Mouse (Mus musculus) urinary bladder, postnatal 4 days (tissue): ENCODE data around the gene Cep170.

ENCODE experiments used
- DNase-seq, 2 experiments: peaks; one replicate each; pipeline ENCODE4 v3.0.0; 2021 to 2022; ENCODE audit warnings: low spot score in 2 of 2

Cep170 gene

GRCm38 (mm10) chr1:176825084-176825483, 11.2 kb upstream of the Cep170 start:
- no peak for DNase-seq

- DNase-seq, result no peak
Measured at GRCm38 (mm10) chr1:176824611-176825010, 10.7 kb upstream of the Cep170 start.

- no peak for DNase-seq
Measured at GRCm38 (mm10) chr1:176823889-176824288, 10.0 kb upstream of the Cep170 start.

- DNase-seq, result no peak
Measured at GRCm38 (mm10) chr1:176822949-176823348, 9.1 kb upstream of the Cep170 start.

- no peak for DNase-seq
Measured at GRCm38 (mm10) chr1:176821929-176822328, 8.1 kb upstream of the Cep170 start.

DNA sequence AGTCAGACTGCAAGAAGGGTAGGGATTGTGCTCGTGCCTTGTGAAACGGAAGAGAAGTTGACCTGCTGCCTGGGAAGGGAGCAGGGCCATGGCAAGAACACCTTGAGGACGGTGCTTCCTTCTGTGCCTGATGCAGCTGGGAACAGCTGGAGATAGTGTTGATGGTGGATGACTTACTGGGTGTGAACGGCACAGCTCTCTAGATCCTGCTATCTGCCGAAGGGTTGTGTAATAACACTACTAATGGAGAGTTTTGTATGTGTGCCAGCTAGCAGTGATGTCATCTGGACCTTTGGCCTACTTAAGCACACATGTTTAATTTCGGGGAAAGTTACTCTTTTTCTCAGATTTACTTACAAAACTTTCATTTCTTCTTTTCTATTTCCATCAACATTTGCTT, 4.9 kb upstream of the Cep170 start:
- DNase-seq, result no peak

GRCm38 (mm10) chr1:176818147-176818546, 4.3 kb upstream of the Cep170 start:
- no peak for DNase-seq

DNA sequence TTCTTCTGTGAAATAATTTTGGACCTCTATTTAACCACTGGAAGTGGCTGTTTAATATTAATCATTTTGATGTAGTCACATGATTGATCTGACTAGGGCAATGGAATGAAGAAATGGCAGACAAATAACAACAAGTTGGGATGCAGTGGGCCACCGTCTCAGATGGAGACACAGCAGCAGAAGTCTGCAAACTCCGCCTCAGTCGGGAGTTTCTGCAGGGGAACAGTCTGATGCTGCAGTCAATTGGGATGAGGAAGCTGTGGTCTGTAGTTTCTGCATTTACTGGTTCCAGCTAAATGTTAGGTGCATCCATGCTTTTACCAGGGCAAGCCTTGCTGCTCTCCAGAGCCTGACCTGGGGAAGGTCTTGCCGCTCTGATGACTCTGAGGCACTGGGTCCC, 2.9 kb upstream of the Cep170 start:
- DNase-seq, result no peak

GRCm38 (mm10) chr1:176814591-176815062, 760 bp upstream of the Cep170 start, which contains the start of gene Sdccag8:
Gene Sdccag8 (plus strand): TSS chr1:176814660.
- peak; percentile 91 to 92 for DNase-seq

GRCm38 (mm10) chr1:176813292-176814035, 403 bp downstream of the Cep170 start:
- DNase-seq, result peak; percentile 52 to 66

DNA sequence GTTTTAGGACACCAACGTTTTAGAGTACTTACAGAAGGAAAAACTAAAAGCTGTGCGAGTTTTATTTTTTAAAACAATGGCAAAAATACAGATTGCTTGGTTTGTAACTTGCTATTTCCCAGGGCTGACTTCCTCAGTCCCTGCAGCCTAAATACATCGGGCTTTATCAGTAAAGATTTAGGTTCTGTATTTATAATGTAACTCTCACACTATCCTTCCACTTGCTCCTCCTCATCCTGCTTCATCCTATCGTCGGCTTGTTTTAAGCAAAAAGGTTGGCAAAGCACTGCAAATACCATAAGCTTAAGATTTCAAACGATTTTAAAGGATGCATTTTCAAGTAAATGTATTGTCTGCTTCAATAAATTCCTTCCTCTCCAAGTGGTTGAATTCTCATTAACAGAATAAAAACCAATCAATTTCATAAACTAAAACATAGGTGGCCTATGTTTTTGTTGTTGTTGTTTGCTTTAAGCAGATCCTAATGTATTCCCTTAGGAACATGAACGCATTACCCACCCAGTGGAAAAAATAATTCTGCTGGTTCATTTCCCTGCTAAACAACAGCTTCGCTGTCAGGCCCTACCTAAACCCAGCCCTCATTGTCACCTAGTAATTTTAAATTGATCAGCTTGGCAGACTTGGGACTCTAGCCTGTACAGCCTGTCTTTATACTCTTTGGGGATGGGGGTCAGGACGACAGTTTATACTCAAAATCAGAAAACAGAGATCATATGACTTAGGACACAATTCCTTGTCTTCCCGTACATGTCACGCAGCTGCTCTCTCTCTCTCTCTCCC, 1.2 kb downstream of the Cep170 start:
- DNase-seq, result no peak

GRCm38 (mm10) chr1:176811892-176812291, 2.0 kb downstream of the Cep170 start:
- no peak for DNase-seq

DNA sequence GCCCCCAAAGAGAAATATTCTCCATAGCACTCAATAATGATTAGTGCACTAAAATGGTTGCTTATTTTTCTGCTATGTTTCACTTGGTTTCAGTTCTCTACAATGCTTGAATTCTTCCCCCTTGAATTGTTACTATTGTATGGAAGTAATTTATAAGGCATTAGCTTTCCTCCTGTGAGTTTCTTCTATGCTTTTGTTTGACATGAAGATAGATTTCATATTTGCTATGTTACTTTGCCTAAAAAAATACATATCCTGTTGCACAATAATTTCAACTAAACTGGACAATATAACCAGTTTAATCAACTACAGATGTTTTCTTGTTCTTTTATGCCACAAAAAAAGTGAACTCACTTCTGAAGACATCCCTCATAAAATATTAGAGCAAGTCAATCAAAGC, 3.7 kb downstream of the Cep170 start:
- no peak for DNase-seq

DNA sequence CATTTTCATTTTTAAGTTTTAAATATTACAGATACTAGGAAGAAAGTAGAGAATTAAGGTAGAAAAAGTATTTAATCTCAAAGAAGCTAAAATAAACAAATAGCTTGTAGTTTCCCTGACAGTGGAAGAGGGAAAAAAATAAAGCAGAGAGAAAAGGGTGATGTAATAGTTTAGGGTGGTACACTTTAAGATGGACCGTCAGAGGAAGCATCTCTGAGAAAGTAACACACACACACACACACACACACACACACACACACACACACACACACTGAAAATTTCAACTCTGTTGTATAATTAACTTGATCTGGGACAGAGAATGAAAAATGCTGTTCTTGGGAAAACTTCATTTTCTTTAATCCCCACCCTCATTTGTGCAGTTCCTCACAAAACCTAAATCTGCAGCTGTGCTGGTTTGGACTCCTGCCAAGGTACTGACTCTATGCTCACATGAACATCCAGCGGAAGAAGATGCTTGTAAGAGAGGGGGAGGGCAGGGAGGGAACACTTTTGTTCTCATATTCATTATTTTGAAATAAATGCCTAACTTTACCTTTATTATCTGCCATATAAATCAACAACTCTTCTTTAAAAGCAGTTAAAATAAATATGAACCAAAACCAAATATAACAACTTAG, 13.0 kb downstream of the Cep170 start:
- peak in 1 of 2 experiments; percentile 34 for DNase-seq

DNA sequence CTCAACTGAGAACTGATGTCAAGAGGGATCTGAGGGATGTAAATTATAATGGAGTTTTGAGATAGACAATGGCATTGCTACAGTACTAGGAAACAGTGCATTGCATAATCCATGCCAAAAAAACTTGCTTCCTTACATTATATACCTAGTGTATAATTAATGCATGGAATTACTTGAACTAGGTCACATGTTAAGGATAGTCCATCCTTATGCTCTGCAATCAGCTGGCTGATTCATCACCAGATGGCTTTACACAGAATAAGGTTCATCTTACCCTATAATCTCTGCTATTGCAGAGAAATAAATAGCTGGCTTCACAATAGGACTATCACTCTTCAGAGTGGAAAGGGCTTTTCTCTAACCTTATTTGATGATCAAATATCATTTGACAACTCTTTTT, 15.2 kb downstream of the Cep170 start:
- DNase-seq, result no peak

DNA sequence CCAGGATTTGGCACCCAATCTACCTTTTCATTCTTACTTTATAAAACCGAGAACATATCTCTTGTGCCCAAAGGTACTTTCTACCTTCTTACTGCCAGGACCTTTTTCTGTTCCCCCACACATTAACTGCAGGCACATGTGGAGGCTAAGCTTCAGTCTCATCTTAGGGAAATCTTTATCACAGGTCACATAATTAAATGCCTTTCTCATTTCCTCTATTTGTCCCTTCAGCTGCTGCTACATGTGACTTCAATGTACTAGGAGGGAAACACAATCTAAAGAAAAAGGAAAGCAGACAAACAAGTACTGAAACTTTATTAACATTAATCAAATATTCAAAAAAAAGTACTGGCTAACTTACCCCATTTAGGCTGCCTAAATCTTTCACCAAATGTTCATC, 21.7 kb downstream of the Cep170 start:
- no peak for DNase-seq

DNA sequence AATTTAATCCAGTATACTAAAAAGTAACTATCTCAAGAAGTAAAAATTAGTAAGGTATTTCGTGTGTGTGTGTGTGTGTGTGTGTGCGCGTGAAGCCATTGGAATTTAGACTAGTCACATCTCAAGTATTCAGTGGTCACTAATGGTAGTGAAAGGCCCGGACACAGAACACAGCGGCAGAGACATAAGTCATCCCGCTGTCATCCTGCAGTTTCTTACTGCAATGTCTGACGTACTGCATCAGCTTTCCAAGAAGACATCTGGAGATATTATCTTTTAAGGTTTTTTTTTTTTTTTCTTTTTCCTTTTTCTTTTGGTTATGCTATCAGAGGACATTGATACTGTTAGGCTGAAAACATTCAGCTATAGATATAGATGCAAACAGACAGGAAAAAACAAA, 24.5 kb downstream of the Cep170 start:
- DNase-seq, result no peak

DNA sequence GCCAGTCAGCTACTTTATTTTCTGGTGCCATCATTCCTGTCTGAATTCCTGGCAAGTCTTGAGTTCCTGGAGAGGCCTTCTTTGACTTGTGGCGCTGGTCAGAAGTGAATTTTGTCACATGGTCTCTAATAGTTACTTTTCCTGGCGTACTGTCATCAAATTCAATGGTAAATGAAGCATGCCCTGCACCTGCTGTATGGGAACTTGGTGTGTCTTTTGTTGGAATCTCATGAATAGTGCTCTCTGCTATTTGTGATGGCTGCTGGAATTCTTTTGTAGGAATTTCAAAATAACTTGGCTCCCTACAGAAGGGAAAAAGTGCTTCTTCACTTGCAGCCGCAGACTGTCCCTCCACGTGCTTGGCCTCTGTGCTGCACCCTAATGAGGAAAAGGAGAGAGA, 39.3 kb downstream of the Cep170 start:
- no peak for DNase-seq

- DNase-seq, result no peak
Measured at GRCm38 (mm10) chr1:176762295-176762694, 51.6 kb downstream of the Cep170 start.

DNA sequence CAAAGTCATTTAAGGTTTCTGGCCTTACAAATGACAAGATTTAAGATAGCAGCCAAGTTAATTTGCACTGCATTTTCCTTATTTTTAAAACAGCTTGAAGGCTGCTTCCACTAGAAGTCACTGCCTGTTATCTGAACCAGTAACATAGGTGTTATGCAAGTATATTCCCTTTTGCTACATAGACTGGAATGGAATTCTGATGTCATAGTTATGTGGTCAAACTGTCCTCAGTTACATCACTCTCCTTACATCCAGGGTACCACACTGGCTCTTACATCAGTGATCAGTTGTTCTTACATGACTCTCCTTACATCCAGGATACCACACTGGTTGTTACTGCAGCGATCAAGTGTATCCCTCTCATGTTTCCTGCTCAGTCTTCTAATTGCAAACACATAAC, 53.2 kb downstream of the Cep170 start:
- DNase-seq, result no peak

DNA sequence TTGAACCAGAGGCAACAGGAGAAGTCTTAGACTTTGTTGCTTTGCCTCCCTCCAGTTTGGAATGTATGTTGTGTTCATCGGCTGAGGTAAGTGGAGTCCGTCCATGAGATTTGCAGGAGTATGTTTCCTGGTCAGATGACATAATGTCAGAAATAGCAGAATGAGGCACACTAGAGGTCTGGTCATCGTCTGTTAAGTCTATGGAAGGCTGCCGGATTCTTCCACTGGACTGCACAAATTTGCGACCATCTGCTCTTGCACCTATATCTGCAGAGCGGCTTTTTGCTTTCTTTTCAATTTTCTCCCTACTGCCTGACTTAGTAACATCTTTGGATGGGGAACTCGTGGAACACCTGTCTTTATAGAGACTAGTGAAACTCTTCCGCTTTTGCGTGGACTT, 58.3 kb downstream of the Cep170 start:
- no peak for DNase-seq
